Mouse (Mus musculus): ENCODE measurements at regions not wholly inside any gene's neighbourhood (a gene's known extent, or its start where the extent isn't known, plus 50 kb on each side); places are given as distances from the start of the nearest gene placed in this dataset.

- Histone ChIP-seq H3K4me2 (no peak overlapping the region), H3K4me3 (replicated peaks) (no peak overlapping the region), H3K27me3 (no peaks in the 10 kb centered on the region), H3K4me1 (replicated peaks) (peaks cover 10% of the 10 kb centered on the region), H3K9ac (no peak overlapping the region), H3K27ac (replicated peaks) (no peak overlapping the region), H3K36me3 (replicated peaks) (no peaks in the 10 kb centered on the region), H3K9me3 (replicated peaks) (no peaks in the 10 kb centered on the region)
- ATAC-seq (ENCODE audit: insufficient read depth), result no peak
- WGBS (ENCODE audit: insufficient replicate concordance), result 24% methylated on average over 10 of the region's 10 CpGs
Observed at GRCm38 (mm10) chr4:135054353-135054752, 66.1 kb upstream of the Runx3 start.

GRCm38 (mm10) chr4:135056371-135056770 lies 64.1 kb upstream of the Runx3 start:
- ATAC-seq (ENCODE audit: insufficient read depth), result no peak
- H3K9me3 ChIP-seq (replicated peaks), result no peaks in the 10 kb centered on the region
- H3K4me3 ChIP-seq (replicated peaks), result no peak overlapping the region
- H3K4me1 ChIP-seq (replicated peaks), result peaks cover 23% of the 10 kb centered on the region
- H3K9ac ChIP-seq, result no peak overlapping the region
- H3K36me3 ChIP-seq (replicated peaks), result no peaks in the 10 kb centered on the region
- no peaks in the 10 kb centered on the region for H3K27me3 ChIP-seq
- H3K4me2 ChIP-seq, result no peak overlapping the region
- no peak overlapping the region for H3K27ac ChIP-seq (replicated peaks)
- 75% methylated on average over 7 of the region's 7 CpGs for WGBS (ENCODE audit: insufficient replicate concordance)

GRCm38 (mm10) chr4:135057286-135057685 lies 63.2 kb upstream of the Runx3 start:
- no peaks in the 10 kb centered on the region for H3K9me3 ChIP-seq (replicated peaks)
- no peaks in the 10 kb centered on the region for H3K27me3 ChIP-seq
- H3K4me2 ChIP-seq, result no peak overlapping the region
- H3K27ac ChIP-seq (replicated peaks), result no peak overlapping the region
- peaks cover 32% of the 10 kb centered on the region for H3K4me1 ChIP-seq (replicated peaks)
- no peak overlapping the region for H3K4me3 ChIP-seq (replicated peaks)
- no peak overlapping the region for H3K9ac ChIP-seq
- no peaks in the 10 kb centered on the region for H3K36me3 ChIP-seq (replicated peaks)
- WGBS (ENCODE audit: insufficient replicate concordance), result 72% methylated on average over 11 of the region's 11 CpGs
- no peak for ATAC-seq (ENCODE audit: insufficient read depth)

GRCm38 (mm10) chr4:135058895-135059294 lies 61.6 kb upstream of the Runx3 start:
- Histone ChIP-seq H3K9me3 (replicated peaks) (no peaks in the 10 kb centered on the region), H3K27ac (replicated peaks) (no peak overlapping the region), H3K27me3 (no peaks in the 10 kb centered on the region), H3K36me3 (replicated peaks) (no peaks in the 10 kb centered on the region), H3K4me2 (no peak overlapping the region), H3K9ac (no peak overlapping the region), H3K4me1 (replicated peaks) (peaks cover 36% of the 10 kb centered on the region), H3K4me3 (replicated peaks) (no peak overlapping the region)
- ATAC-seq (ENCODE audit: insufficient read depth), result no peak
- 28% methylated on average over 4 of the region's 4 CpGs for WGBS (ENCODE audit: insufficient replicate concordance)

GRCm38 (mm10) chr4:135061030-135061743 lies 59.3 kb upstream of the Runx3 start:
- ATAC-seq (ENCODE audit: insufficient read depth), result peak; percentile 84
- H3K4me3 ChIP-seq (replicated peaks), result 0 out of 2 replicates have a peak overlapping the region, but pooled peaks have one; percentile 14
- peak overlapping the region; percentile 64 for H3K27ac ChIP-seq (replicated peaks)
- peaks cover 10% of the 10 kb centered on the region for H3K27me3 ChIP-seq
- H3K9ac ChIP-seq, result 0 out of 2 replicates have a peak overlapping the region, but pooled peaks have one; percentile 4
- no peaks in the 10 kb centered on the region for H3K9me3 ChIP-seq (replicated peaks)
- H3K4me1 ChIP-seq (replicated peaks), result peaks cover 30% of the 10 kb centered on the region
- H3K36me3 ChIP-seq (replicated peaks), result no peaks in the 10 kb centered on the region
- peak overlapping the region; percentile 49 for H3K4me2 ChIP-seq
- 20% methylated on average over 4 of the region's 4 CpGs for WGBS (ENCODE audit: insufficient replicate concordance)

GRCm38 (mm10) chr4:135066766-135067479 lies 53.5 kb upstream of the Runx3 start:
- H3K9ac ChIP-seq, result no peak overlapping the region
- peaks cover 18% of the 10 kb centered on the region for H3K27me3 ChIP-seq
- peak; percentile 76 for ATAC-seq (ENCODE audit: insufficient read depth)
- 6% methylated on average over 19 of the region's 19 CpGs for WGBS (ENCODE audit: insufficient replicate concordance)
- no peaks in the 10 kb centered on the region for H3K36me3 ChIP-seq (replicated peaks)
- H3K27ac ChIP-seq (replicated peaks), result peak overlapping the region; percentile 39; the same call in 1 of the 2 replicates
- H3K4me1 ChIP-seq (replicated peaks), result peaks cover 26% of the 10 kb centered on the region
- H3K4me3 ChIP-seq (replicated peaks), result peak overlapping the region; percentile 40
- peak overlapping the region; percentile 67 for H3K4me2 ChIP-seq
- no peaks in the 10 kb centered on the region for H3K9me3 ChIP-seq (replicated peaks)

GRCm38 (mm10) chr4:135067805-135068204 lies 52.6 kb upstream of the Runx3 start:
- no peaks in the 10 kb centered on the region for H3K36me3 ChIP-seq (replicated peaks)
- H3K4me2 ChIP-seq, result no peak overlapping the region
- H3K9me3 ChIP-seq (replicated peaks), result no peaks in the 10 kb centered on the region
- H3K4me1 ChIP-seq (replicated peaks), result peaks cover 18% of the 10 kb centered on the region
- no peak for ATAC-seq (ENCODE audit: insufficient read depth)
- no peak overlapping the region for H3K4me3 ChIP-seq (replicated peaks)
- WGBS (ENCODE audit: insufficient replicate concordance), result 50% methylated on average over 7 of the region's 7 CpGs
- H3K9ac ChIP-seq, result no peak overlapping the region
- H3K27me3 ChIP-seq, result peaks cover 18% of the 10 kb centered on the region
- no peak overlapping the region for H3K27ac ChIP-seq (replicated peaks)

GRCm38 (mm10) chr4:135069818-135070217 lies 50.6 kb upstream of the Runx3 start:
- H3K9me3 ChIP-seq (replicated peaks), result no peaks in the 10 kb centered on the region
- H3K27me3 ChIP-seq, result peaks cover 17% of the 10 kb centered on the region
- no peak overlapping the region for H3K4me3 ChIP-seq (replicated peaks)
- no peak overlapping the region for H3K9ac ChIP-seq
- no peak for ATAC-seq (ENCODE audit: insufficient read depth)
- peaks cover 18% of the 10 kb centered on the region for H3K4me1 ChIP-seq (replicated peaks)
- no peak overlapping the region for H3K4me2 ChIP-seq
- WGBS (ENCODE audit: insufficient replicate concordance), result 18% methylated on average over 18 of the region's 18 CpGs
- H3K36me3 ChIP-seq (replicated peaks), result no peaks in the 10 kb centered on the region
- H3K27ac ChIP-seq (replicated peaks), result no peak overlapping the region

All from liver, embryonic 15.5 days (tissue).